Mouse (Mus musculus): ENCODE measurements around the gene Mcu.

The Mcu gene

DNA sequence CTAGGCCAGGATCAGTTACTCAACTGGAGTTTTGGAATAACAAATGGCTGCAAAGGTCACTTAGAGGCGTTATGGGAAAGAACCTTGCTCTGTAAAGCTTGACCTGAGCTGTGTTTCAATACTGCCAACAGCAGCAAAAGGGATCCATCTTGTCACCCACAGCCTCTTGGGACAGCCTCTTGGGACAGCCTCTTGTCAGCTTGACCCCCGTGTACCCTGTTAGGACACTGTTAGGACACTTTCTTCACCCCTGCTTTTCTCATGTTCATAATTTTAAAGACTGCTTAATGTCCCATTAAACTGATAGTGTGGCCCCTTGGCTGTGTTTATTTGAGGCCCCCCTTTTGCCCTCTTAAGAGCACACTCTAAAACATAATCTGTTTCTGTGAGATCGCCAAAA lies 192.0 kb downstream of the Mcu start:
- DNase-seq = no peak

- no peak for DNase-seq
Measured at GRCm38 (mm10) chr10:59419516-59419915, 197.0 kb downstream of the Mcu start.

DNA sequence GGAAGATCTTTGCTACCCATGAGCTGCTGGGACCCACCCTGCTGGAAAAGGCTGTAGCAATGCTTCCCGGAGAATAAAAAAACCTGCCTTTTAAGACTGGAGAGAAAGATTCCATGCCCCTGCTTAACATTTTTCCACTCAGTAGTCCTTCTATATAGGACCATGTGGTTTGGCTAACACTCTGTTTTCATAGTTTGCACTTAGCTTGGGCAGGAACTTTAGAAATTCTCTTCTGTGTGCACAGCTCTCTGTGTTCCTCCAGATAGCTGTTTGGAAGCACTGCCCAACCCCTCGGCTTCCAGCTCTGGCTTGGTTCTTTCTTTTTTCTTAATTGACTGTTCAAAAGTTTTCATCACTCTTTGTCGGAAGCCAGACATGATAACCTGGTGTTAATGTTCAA lies 199.9 kb downstream of the Mcu start:
- no peak for DNase-seq

DNA sequence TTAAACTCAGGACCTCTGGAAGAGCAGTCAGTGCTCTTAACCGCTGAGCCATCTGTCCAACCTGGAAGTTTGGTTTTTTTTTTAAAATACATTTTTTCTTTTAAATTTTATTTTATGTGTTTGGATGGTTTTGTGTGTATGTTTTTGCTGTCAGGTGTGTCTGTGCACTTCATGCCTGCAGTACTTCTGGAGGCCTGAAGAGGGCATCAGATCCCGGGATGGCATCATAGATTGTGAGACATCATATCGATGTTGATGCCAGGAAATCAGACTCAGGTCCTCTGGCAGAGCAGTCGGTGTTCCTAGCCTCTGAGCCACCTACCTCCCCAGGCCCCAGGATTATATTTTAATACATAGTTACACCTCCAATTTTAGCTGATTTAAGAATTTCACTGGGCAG lies 202.8 kb downstream of the Mcu start:
- DNase-seq = no peak

GRCm38 (mm10) chr10:59410264-59410663 lies 206.2 kb downstream of the Mcu start:
- DNase-seq = no peak

GRCm38 (mm10) chr10:59408499-59408898 lies 208.0 kb downstream of the Mcu start:
- DNase-seq = no peak

- DNase-seq = no peak
Measured at GRCm38 (mm10) chr10:59403793-59404149, 212.7 kb downstream of the Mcu start.

GRCm38 (mm10) chr10:59402899-59403792 lies 213.3 kb downstream of the Mcu start, which contains the start of gene Pla2g12b:
TSS of gene Pla2g12b (plus strand) at chr10:59403660.
- DNase-seq = no peak
